Mouse (Mus musculus): ENCODE measurements around the gene Mien1. TPM values are rescaled to one million over a fixed set of nuclear protein-coding genes. Genes with fewer than 3 reads are reported as not detected.

Gene Mien1
- 76.2 and 117 TPM in 2 replicates for polyA plus RNA-seq (2012; rRNA removed; ENCODE audit: low replicate concordance)

DNA sequence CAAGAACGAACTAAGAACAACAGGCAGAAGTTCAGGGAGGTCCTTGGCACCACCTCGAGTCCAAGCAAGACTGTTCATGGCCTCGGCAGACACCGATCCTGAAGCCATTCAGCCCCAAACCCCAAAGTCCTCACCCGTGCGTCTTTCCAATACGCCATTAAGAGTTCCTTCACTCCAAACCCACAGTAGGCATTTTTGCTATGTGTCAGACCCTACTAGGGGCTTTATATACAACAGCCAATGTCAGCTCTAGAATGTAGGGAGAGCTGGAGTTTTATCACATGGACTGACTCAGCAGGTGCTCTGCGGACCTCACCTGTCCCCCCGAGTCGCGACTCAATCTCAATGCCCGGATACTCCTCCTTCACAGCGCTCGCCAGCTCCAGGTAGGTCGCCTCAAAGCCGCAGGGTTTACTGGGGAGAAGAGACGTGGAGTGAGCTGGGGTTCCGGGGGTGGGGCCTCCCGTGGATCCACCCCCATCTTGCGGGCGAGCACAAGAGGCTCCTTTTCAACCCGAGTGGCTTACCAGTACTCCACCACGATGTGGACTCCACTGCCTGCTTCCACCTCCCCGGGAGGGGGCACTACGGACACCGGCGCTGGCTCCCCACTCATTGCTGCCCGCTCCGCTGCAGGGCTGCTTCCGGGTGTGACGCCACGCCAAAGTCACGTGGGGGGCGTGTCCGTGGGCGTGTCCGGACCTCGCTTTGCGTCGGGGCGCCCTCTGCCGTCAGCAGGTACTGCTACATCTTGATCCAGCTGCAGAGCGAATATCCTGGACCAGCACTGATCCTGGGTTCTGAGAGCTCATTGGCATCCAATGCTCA lies at the start of gene Mien1:
Gene Mien1, minus strand, starts transcription at position 661 of the 828 bp plus-strand sequence.

GRCm38 (mm10) chr11:98446213-98446561 lies 7.4 kb upstream of the Mien1 start, which contains the start of gene Grb7:
Gene Grb7, plus strand, starts transcription at chr11:98446394.

DNA sequence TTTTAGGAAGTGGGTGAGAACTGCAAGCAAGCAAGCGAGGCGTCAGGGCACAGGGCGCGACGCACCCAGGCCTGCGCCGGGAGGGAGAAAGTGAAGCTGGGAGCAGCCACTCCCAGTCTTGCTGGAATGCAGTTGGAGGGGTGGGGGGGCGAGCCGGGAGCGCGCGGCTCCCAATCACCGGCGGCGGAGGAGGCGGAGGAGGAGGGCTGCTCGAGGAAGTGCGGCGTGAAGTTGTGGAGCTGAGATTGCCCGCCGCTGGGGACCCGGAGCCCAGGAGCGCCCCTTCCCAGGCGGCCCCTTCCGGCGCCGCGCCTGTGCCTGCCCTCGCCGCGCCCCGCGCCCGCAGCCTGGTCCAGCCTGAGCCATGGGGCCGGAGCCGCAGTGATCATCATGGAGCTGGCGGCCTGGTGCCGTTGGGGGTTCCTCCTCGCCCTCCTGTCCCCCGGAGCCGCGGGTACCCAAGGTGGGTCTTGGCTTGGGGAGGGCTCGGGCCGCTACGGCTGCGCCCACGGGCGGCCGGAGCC lies 26.5 kb downstream of the Mien1 start, which contains the start of gene Erbb2:
Gene Erbb2, plus strand, starts transcription at position 198 of the 524 bp plus-strand sequence.

GRCm38 (mm10) chr11:98400161-98400726 lies 38.5 kb downstream of the Mien1 start, which contains the start of gene Pgap3:
Gene Pgap3, minus strand, starts transcription at chr11:98400490.

Other genes with a start within 250 kb of the Mien1 start
- gene Med1, start 245.7 kb downstream of the Mien1 start, polyA plus RNA-seq (2012; rRNA removed; ENCODE audit: low replicate concordance): 14.6 and 19.2 TPM in 2 replicates
- gene Cdk12, start 235.9 kb downstream of the Mien1 start, polyA plus RNA-seq (2012; rRNA removed; ENCODE audit: low replicate concordance): 12.8 and 19.3 TPM in 2 replicates
- not detected in 2 replicates for gene Neurod2, start 109.3 kb downstream of the Mien1 start, polyA plus RNA-seq (2012; rRNA removed; ENCODE audit: low replicate concordance)
- gene Ppp1r1b, start 90.6 kb downstream of the Mien1 start, polyA plus RNA-seq (2012; rRNA removed; ENCODE audit: low replicate concordance): 0.16 and 2.8 TPM in 2 replicates
- 59.8 and 72.5 TPM in 2 replicates for gene Stard3, start 80.6 kb downstream of the Mien1 start, polyA plus RNA-seq (2012; rRNA removed; ENCODE audit: low replicate concordance)
- gene Tcap, start 55.2 kb downstream of the Mien1 start, polyA plus RNA-seq (2012; rRNA removed; ENCODE audit: low replicate concordance): 0.26 and 1.4 TPM in 2 replicates
- gene Pnmt, start 52.5 kb downstream of the Mien1 start, polyA plus RNA-seq (2012; rRNA removed; ENCODE audit: low replicate concordance): not detected in 2 replicates
- 8.2 and 20.1 TPM in 2 replicates for gene Pgap3, start 38.5 kb downstream of the Mien1 start, polyA plus RNA-seq (2012; rRNA removed; ENCODE audit: low replicate concordance)
- 9.8 and 37.8 TPM in 2 replicates for gene Erbb2, start 26.5 kb downstream of the Mien1 start, polyA plus RNA-seq (2012; rRNA removed; ENCODE audit: low replicate concordance)
- 5.4 and 31.8 TPM in 2 replicates for gene Grb7, start 7.4 kb upstream of the Mien1 start, polyA plus RNA-seq (2012; rRNA removed; ENCODE audit: low replicate concordance)
- 1.0 and 9.3 TPM in 2 replicates for gene Ikzf3, start 107.0 kb upstream of the Mien1 start, polyA plus RNA-seq (2012; rRNA removed; ENCODE audit: low replicate concordance)
- 0.33 and 0.44 TPM in 2 replicates for gene Zpbp2, start 112.1 kb upstream of the Mien1 start, polyA plus RNA-seq (2012; rRNA removed; ENCODE audit: low replicate concordance)
- gene Ormdl3, start 148.4 kb upstream of the Mien1 start, polyA plus RNA-seq (2012; rRNA removed; ENCODE audit: low replicate concordance): 176 and 317 TPM in 2 replicates
- gene Lrrc3c, start 159.3 kb upstream of the Mien1 start, polyA plus RNA-seq (2012; rRNA removed; ENCODE audit: low replicate concordance): not detected in 2 replicates
- not detected in 2 replicates for gene Gm12355, start 186.7 kb upstream of the Mien1 start, polyA plus RNA-seq (2012; rRNA removed; ENCODE audit: low replicate concordance)
- not detected in 2 replicates for gene Gsdma3, start 187.4 kb upstream of the Mien1 start, polyA plus RNA-seq (2012; rRNA removed; ENCODE audit: low replicate concordance)
- not detected in 2 replicates for gene Gsdma2, start 207.8 kb upstream of the Mien1 start, polyA plus RNA-seq (2012; rRNA removed; ENCODE audit: low replicate concordance)
- not detected in 2 replicates for gene Gsdma, start 225.4 kb upstream of the Mien1 start, polyA plus RNA-seq (2012; rRNA removed; ENCODE audit: low replicate concordance)
- 168 and 280 TPM in 2 replicates for gene Psmd3, start 243.6 kb upstream of the Mien1 start, polyA plus RNA-seq (2012; rRNA removed; ENCODE audit: low replicate concordance)